Comparison of ENCODE assay signal across 8 mouse cellular contexts in genomic region chr7:44398570-44398969, GRCm38 (mm10). TPM values are rescaled to one million over a fixed set of nuclear protein-coding genes. Genes with fewer than 3 reads are reported as not detected.
DNase-seq lines count a peak whose midpoint lies in the region; ATAC-seq lines count a peak whose summit lies in the region.

No protein-coding gene starts in this region.

- DNase-seq in layer of hippocampus, adult 11-12 months (ENCODE audit: low spot score), result peak; percentile 61
- DNase-seq in layer of hippocampus, adult 9-10 months (ENCODE audit: low spot score), result no peak
- DNase-seq in adrenal gland, postnatal 14 days, result peak; percentile 73
- DNase-seq in embryonic facial prominence, embryonic 11.5 days (ENCODE audit: low spot score), result peak; percentile 63
- DNase-seq in hindbrain, embryonic 10.5 days (ENCODE audit: low spot score), result peak; percentile 55
- DNase-seq in limb, embryonic 10.5 days (ENCODE audit: low spot score), result peak; percentile 43

- H3K4me3 ChIP-seq in embryonic facial prominence, embryonic 11.5 days (ENCODE audit: low read depth, low read length), result no peak overlapping the region
- H3K4me3 ChIP-seq in hindbrain, embryonic 10.5 days, result no peak overlapping the region
- no peak overlapping the region for H3K4me3 ChIP-seq in limb, embryonic 10.5 days
- no peak overlapping the region for H3K4me3 ChIP-seq in midbrain, embryonic 13.5 days (replicated peaks)
- no peak overlapping the region for H3K4me3 ChIP-seq in stomach, embryonic 16.5 days (replicated peaks; ENCODE audit: low read length)

- H3K4me2 ChIP-seq in embryonic facial prominence, embryonic 11.5 days (ENCODE audit: low read depth, low read length), result no peak overlapping the region
- no peak overlapping the region for H3K4me2 ChIP-seq in midbrain, embryonic 13.5 days (replicated peaks)
- no peak overlapping the region for H3K4me2 ChIP-seq in stomach, embryonic 16.5 days (ENCODE audit: low read depth, low read length)

- 19% methylated on average over 3 of the region's 3 CpGs for WGBS in embryonic facial prominence, embryonic 11.5 days
- 12% methylated on average over 3 of the region's 3 CpGs for WGBS in hindbrain, embryonic 10.5 days
- WGBS in limb, embryonic 10.5 days, result 12% methylated on average over 3 of the region's 3 CpGs
- WGBS in midbrain, embryonic 13.5 days, result 15% methylated on average over 3 of the region's 3 CpGs
- WGBS in stomach, embryonic 16.5 days, result 19% methylated on average over 3 of the region's 3 CpGs

- H3K27me3 ChIP-seq in embryonic facial prominence, embryonic 11.5 days (ENCODE audit: control insufficient read depth, insufficient read depth, low read length), result no peaks in the 10 kb centered on the region; the same call in 1 of the 2 replicates
- H3K27me3 ChIP-seq in hindbrain, embryonic 10.5 days (ENCODE audit: insufficient read depth, poor library complexity, severe bottlenecking), result peaks cover 23% of the 10 kb centered on the region
- peaks cover 17% of the 10 kb centered on the region; the same call in 1 of the 2 replicates for H3K27me3 ChIP-seq in limb, embryonic 10.5 days (ENCODE audit: low read depth, poor library complexity, severe bottlenecking)
- no peaks in the 10 kb centered on the region for H3K27me3 ChIP-seq in midbrain, embryonic 13.5 days
- no peaks in the 10 kb centered on the region for H3K27me3 ChIP-seq in stomach, embryonic 16.5 days (ENCODE audit: control insufficient read depth, insufficient read depth, low read length)

- no peak overlapping the region for H3K27ac ChIP-seq in embryonic facial prominence, embryonic 11.5 days (replicated peaks; ENCODE audit: low read depth, low read length)
- H3K27ac ChIP-seq in hindbrain, embryonic 10.5 days, result no peak overlapping the region
- H3K27ac ChIP-seq in limb, embryonic 10.5 days, result no peak overlapping the region
- H3K27ac ChIP-seq in midbrain, embryonic 13.5 days, result no peak overlapping the region
- H3K27ac ChIP-seq in stomach, embryonic 16.5 days (ENCODE audit: low read length), result no peak overlapping the region

- H3K36me3 ChIP-seq in embryonic facial prominence, embryonic 11.5 days (replicated peaks; ENCODE audit: control insufficient read depth, insufficient read depth, low read depth, low read length), result no peaks in the 10 kb centered on the region
- H3K36me3 ChIP-seq in hindbrain, embryonic 10.5 days, result no peaks in the 10 kb centered on the region
- H3K36me3 ChIP-seq in limb, embryonic 10.5 days, result no peaks in the 10 kb centered on the region
- no peaks in the 10 kb centered on the region for H3K36me3 ChIP-seq in midbrain, embryonic 13.5 days
- no peaks in the 10 kb centered on the region for H3K36me3 ChIP-seq in stomach, embryonic 16.5 days (ENCODE audit: control insufficient read depth, insufficient read depth, low read length)

- H3K4me1 ChIP-seq in embryonic facial prominence, embryonic 11.5 days (ENCODE audit: control insufficient read depth, insufficient read depth, low read length), result no peaks in the 10 kb centered on the region
- H3K4me1 ChIP-seq in hindbrain, embryonic 10.5 days (replicated peaks), result peaks cover 11% of the 10 kb centered on the region
- no peaks in the 10 kb centered on the region for H3K4me1 ChIP-seq in limb, embryonic 10.5 days
- H3K4me1 ChIP-seq in midbrain, embryonic 13.5 days (replicated peaks), result 0 out of 2 replicates have a peak, but pooled peaks cover 5% of the 10 kb centered on the region
- no peaks in the 10 kb centered on the region for H3K4me1 ChIP-seq in stomach, embryonic 16.5 days (ENCODE audit: control insufficient read depth, insufficient read depth, low read length)

- ATAC-seq in embryonic facial prominence, embryonic 11.5 days (replicated peaks; ENCODE audit: insufficient number of reproducible peaks, low FRiP score, low TSS enrichment, low read depth), result peak; percentile 53; the same call in 1 of the 2 replicates
- ATAC-seq in midbrain, embryonic 13.5 days, result peak; percentile 87
- 0 out of 2 replicates have a peak, but pooled peaks have one; percentile 22 for ATAC-seq in stomach, embryonic 16.5 days (ENCODE audit: insufficient read depth, low FRiP score)

- H3K9ac ChIP-seq in embryonic facial prominence, embryonic 11.5 days (replicated peaks; ENCODE audit: low read length), result no peak overlapping the region
- H3K9ac ChIP-seq in midbrain, embryonic 13.5 days (replicated peaks), result no peak overlapping the region
- H3K9ac ChIP-seq in stomach, embryonic 16.5 days (ENCODE audit: low read length), result no peak overlapping the region

- no peaks in the 10 kb centered on the region for H3K9me3 ChIP-seq in embryonic facial prominence, embryonic 11.5 days (replicated peaks; ENCODE audit: control insufficient read depth, low read length)
- H3K9me3 ChIP-seq in hindbrain, embryonic 10.5 days, result no peaks in the 10 kb centered on the region
- H3K9me3 ChIP-seq in limb, embryonic 10.5 days (replicated peaks), result no peaks in the 10 kb centered on the region
- H3K9me3 ChIP-seq in midbrain, embryonic 13.5 days, result no peaks in the 10 kb centered on the region
- no peaks in the 10 kb centered on the region for H3K9me3 ChIP-seq in stomach, embryonic 16.5 days (replicated peaks; ENCODE audit: control insufficient read depth, low read length)

RNA-seq across cellular contexts. Expression of gene 1700008O03Rik, which starts 12.9 kb away (rescaled TPM):
- total RNA-seq in adrenal gland, postnatal 14 days (2021), result 0.59 and 0.71 TPM in 2 replicates
- 0.99 and 1.4 TPM in 2 replicates for polyA plus RNA-seq in embryonic facial prominence, embryonic 11.5 days (2014; fragmentation: Nextera tagmentation; extraction: Ambion mirVana)
- polyA plus RNA-seq in hindbrain, embryonic 10.5 days (2016; fragmentation: Nextera tagmentation; extraction: Ambion mirVana), result 2.1 and 2.7 TPM in 2 replicates
- polyA plus RNA-seq in limb, embryonic 10.5 days (2016; fragmentation: Nextera tagmentation; extraction: Ambion mirVana), result 0.50 and 0.68 TPM in 2 replicates
- 0.70 and 1.4 TPM in 2 replicates for polyA plus RNA-seq in midbrain, embryonic 13.5 days (2015; fragmentation: Nextera tagmentation; extraction: Ambion mirVana)
- polyA plus RNA-seq in stomach, embryonic 16.5 days (2015; fragmentation: Nextera tagmentation; extraction: Ambion mirVana), result 0.84 and 1.2 TPM in 2 replicates

RNA-seq across cellular contexts. Expression of gene Syt3, which starts 14.7 kb away (rescaled TPM):
- 2.6 and 3.9 TPM in 2 replicates for total RNA-seq in adrenal gland, postnatal 14 days (2021)
- 1.4 and 1.9 TPM in 2 replicates for polyA plus RNA-seq in embryonic facial prominence, embryonic 11.5 days (2014; fragmentation: Nextera tagmentation; extraction: Ambion mirVana)
- 2.7 and 3.0 TPM in 2 replicates for polyA plus RNA-seq in hindbrain, embryonic 10.5 days (2016; fragmentation: Nextera tagmentation; extraction: Ambion mirVana)
- polyA plus RNA-seq in limb, embryonic 10.5 days (2016; fragmentation: Nextera tagmentation; extraction: Ambion mirVana), result 1.1 and 1.9 TPM in 2 replicates
- 16.9 and 17.6 TPM in 2 replicates for polyA plus RNA-seq in midbrain, embryonic 13.5 days (2015; fragmentation: Nextera tagmentation; extraction: Ambion mirVana)
- 1.3 and 1.5 TPM in 2 replicates for polyA plus RNA-seq in stomach, embryonic 16.5 days (2015; fragmentation: Nextera tagmentation; extraction: Ambion mirVana)

RNA-seq across cellular contexts. Expression of gene Lrrc4b, which starts 30.2 kb away (rescaled TPM):
- 6.1 and 7.7 TPM in 2 replicates for total RNA-seq in adrenal gland, postnatal 14 days (2021)
- 1.9 and 3.2 TPM in 2 replicates for polyA plus RNA-seq in embryonic facial prominence, embryonic 11.5 days (2014; fragmentation: Nextera tagmentation; extraction: Ambion mirVana)
- 1.7 and 4.4 TPM in 2 replicates for polyA plus RNA-seq in hindbrain, embryonic 10.5 days (2016; fragmentation: Nextera tagmentation; extraction: Ambion mirVana)
- polyA plus RNA-seq in limb, embryonic 10.5 days (2016; fragmentation: Nextera tagmentation; extraction: Ambion mirVana), result 0.06 and 0.21 TPM in 2 replicates
- 15.7 and 16.4 TPM in 2 replicates for polyA plus RNA-seq in midbrain, embryonic 13.5 days (2015; fragmentation: Nextera tagmentation; extraction: Ambion mirVana)
- 0.31 and 0.52 TPM in 2 replicates for polyA plus RNA-seq in stomach, embryonic 16.5 days (2015; fragmentation: Nextera tagmentation; extraction: Ambion mirVana)

Comparison
In these comparisons a context has a peak if more than half of its experiments do, and no peak if none do; other contexts are left out.
1. ATAC-seq: peak in every context shown above with its lines; median percentile 87 in midbrain, embryonic 13.5 days; 53 in embryonic facial prominence, embryonic 11.5 days; 22 in stomach, embryonic 16.5 days.